Mouse (Mus musculus): ENCODE results near the gene D10Wsu102e. TPM values are rescaled to one million over a fixed set of nuclear protein-coding genes. Genes with fewer than 3 reads are reported as not detected.
"Not testable (repeated sequence)": the region's sequence is repeated elsewhere in the genome, so short reads cannot be mapped to it uniquely, and the experiment has no call there.

The D10Wsu102e gene
- total and polyA plus RNA-seq, 2 experiments from 2014 or later = 0.59 to 2.4 TPM

- no peak for TF ChIP-seq CTCF (IDR thresholded peaks at IDR 0.05)
Observed at GRCm38 (mm10) chr10:83343171-83343570, 16.9 kb upstream of the D10Wsu102e start.

GRCm38 (mm10) chr10:83343828-83344685 is 16.0 kb upstream of the D10Wsu102e start:
- Histone ChIP-seq H3K4me3 (ENCODE audit: low read depth, low read length) (no peak overlapping the region), H3K9ac (replicated peaks; ENCODE audit: low read length, poor library complexity, severe bottlenecking) (no peak overlapping the region)

More at GRCm38 (mm10) chr10:83343171-83343570, 16.9 kb upstream of the D10Wsu102e start:
- no peak overlapping the region for H3K27ac ChIP-seq (ENCODE audit: low read depth, low read length)
- H3K4me2 ChIP-seq (ENCODE audit: low read depth, low read length, poor library complexity, severe bottlenecking) = no peak overlapping the region
- DNase-seq (ENCODE audit: low spot score) = no peak
- no peaks in the 10 kb centered on the region for H3K27me3 ChIP-seq (ENCODE audit: insufficient read depth, low read length)
- no peaks in the 10 kb centered on the region for H3K9me3 ChIP-seq (ENCODE audit: low read length)
- H3K4me1 ChIP-seq (ENCODE audit: insufficient read depth, low read length) = no peaks in the 10 kb centered on the region
- H3K9ac ChIP-seq (replicated peaks; ENCODE audit: low read length, poor library complexity, severe bottlenecking) = no peak overlapping the region
- WGBS = 88% methylated on average over 5 of the region's 5 CpGs
- H3K36me3 ChIP-seq (ENCODE audit: insufficient read depth, low read length) = no peaks in the 10 kb centered on the region
- no peak overlapping the region for H3K4me3 ChIP-seq (ENCODE audit: low read depth, low read length)
- no peak for ATAC-seq (ENCODE audit: low FRiP score)

GRCm38 (mm10) chr10:83345693-83346358 is 14.2 kb upstream of the D10Wsu102e start:
- Histone ChIP-seq H3K4me1 (ENCODE audit: insufficient read depth, low read length) (no peaks in the 10 kb centered on the region), H3K27me3 (ENCODE audit: insufficient read depth, low read length) (no peaks in the 10 kb centered on the region), H3K9ac (replicated peaks; ENCODE audit: low read length, poor library complexity, severe bottlenecking) (no peak overlapping the region), H3K4me2 (ENCODE audit: low read depth, low read length, poor library complexity, severe bottlenecking) (no peak overlapping the region), H3K36me3 (ENCODE audit: insufficient read depth, low read length) (no peaks in the 10 kb centered on the region), H3K4me3 (ENCODE audit: low read depth, low read length) (no peak overlapping the region), H3K9me3 (ENCODE audit: low read length) (no peaks in the 10 kb centered on the region), H3K27ac (ENCODE audit: low read depth, low read length) (no peak overlapping the region)
- TF ChIP-seq CTCF (IDR thresholded peaks at IDR 0.05) = no peak
- ATAC-seq (ENCODE audit: low FRiP score) = no peak
- DNase-seq (ENCODE audit: low spot score) = no peak
- 43% methylated on average over 7 of the region's 7 CpGs for WGBS

More at GRCm38 (mm10) chr10:83343828-83344685, 16.0 kb upstream of the D10Wsu102e start:
- DNase-seq (ENCODE audit: low spot score) (no peak), ATAC-seq (ENCODE audit: low FRiP score) (no peak)
- no peak overlapping the region for H3K27ac ChIP-seq (ENCODE audit: low read depth, low read length)
- 35% methylated on average over 2 of the region's 2 CpGs for WGBS
- no peaks in the 10 kb centered on the region for H3K27me3 ChIP-seq (ENCODE audit: insufficient read depth, low read length)
- no peak overlapping the region for H3K4me2 ChIP-seq (ENCODE audit: low read depth, low read length, poor library complexity, severe bottlenecking)
- no peak for TF ChIP-seq CTCF (IDR thresholded peaks at IDR 0.05)
- no peaks in the 10 kb centered on the region for H3K4me1 ChIP-seq (ENCODE audit: insufficient read depth, low read length)
- H3K9me3 ChIP-seq (ENCODE audit: low read length) = no peaks in the 10 kb centered on the region
- H3K36me3 ChIP-seq (ENCODE audit: insufficient read depth, low read length) = no peaks in the 10 kb centered on the region

- Histone ChIP-seq H3K27me3 (ENCODE audit: insufficient read depth, low read length) (no peaks in the 10 kb centered on the region), H3K27ac (ENCODE audit: low read depth, low read length) (no peak overlapping the region), H3K4me3 (ENCODE audit: low read depth, low read length) (no peak overlapping the region), H3K36me3 (ENCODE audit: insufficient read depth, low read length) (no peaks in the 10 kb centered on the region), H3K9me3 (ENCODE audit: low read length) (no peaks in the 10 kb centered on the region), H3K4me2 (ENCODE audit: low read depth, low read length, poor library complexity, severe bottlenecking) (no peak overlapping the region), H3K9ac (replicated peaks; ENCODE audit: low read length, poor library complexity, severe bottlenecking) (no peak overlapping the region), H3K4me1 (ENCODE audit: insufficient read depth, low read length) (no peaks in the 10 kb centered on the region)
- TF ChIP-seq CTCF (IDR thresholded peaks at IDR 0.05) = no peak
- WGBS = 80% methylated on average over 5 of the region's 5 CpGs
- DNase-seq (ENCODE audit: low spot score) (no peak), ATAC-seq (ENCODE audit: low FRiP score) (no peak)
Observed at GRCm38 (mm10) chr10:83346359-83346736, 13.7 kb upstream of the D10Wsu102e start.

GRCm38 (mm10) chr10:83347494-83347893 is 12.5 kb upstream of the D10Wsu102e start:
- 23% methylated on average over 7 of the region's 7 CpGs for WGBS
- H3K27me3 ChIP-seq (ENCODE audit: insufficient read depth, low read length) = no peaks in the 10 kb centered on the region
- DNase-seq (ENCODE audit: low spot score) (no peak), ATAC-seq (ENCODE audit: low FRiP score) (no peak)
- no peak for TF ChIP-seq CTCF (IDR thresholded peaks at IDR 0.05)
- no peak overlapping the region for H3K27ac ChIP-seq (ENCODE audit: low read depth, low read length)
- H3K4me3 ChIP-seq (ENCODE audit: low read depth, low read length) = no peak overlapping the region
- H3K4me2 ChIP-seq (ENCODE audit: low read depth, low read length, poor library complexity, severe bottlenecking) = no peak overlapping the region
- H3K9me3 ChIP-seq (ENCODE audit: low read length) = no peaks in the 10 kb centered on the region
- H3K4me1 ChIP-seq (ENCODE audit: insufficient read depth, low read length) = no peaks in the 10 kb centered on the region
- no peak overlapping the region for H3K9ac ChIP-seq (replicated peaks; ENCODE audit: low read length, poor library complexity, severe bottlenecking)
- H3K36me3 ChIP-seq (ENCODE audit: insufficient read depth, low read length) = no peaks in the 10 kb centered on the region

GRCm38 (mm10) chr10:83350689-83351088 is 9.3 kb upstream of the D10Wsu102e start:
- WGBS = 89% methylated on average over 2 of the region's 2 CpGs
- no peak for DNase-seq (ENCODE audit: low spot score)
- Histone ChIP-seq H3K27ac (ENCODE audit: low read depth, low read length) (no peak overlapping the region), H3K4me2 (ENCODE audit: low read depth, low read length, poor library complexity, severe bottlenecking) (no peak overlapping the region), H3K9me3 (ENCODE audit: low read length) (no peaks in the 10 kb centered on the region), H3K27me3 (ENCODE audit: insufficient read depth, low read length) (no peaks in the 10 kb centered on the region), H3K4me1 (ENCODE audit: insufficient read depth, low read length) (no peaks in the 10 kb centered on the region), H3K4me3 (ENCODE audit: low read depth, low read length) (no peak overlapping the region), H3K9ac (replicated peaks; ENCODE audit: low read length, poor library complexity, severe bottlenecking) (no peak overlapping the region), H3K36me3 (ENCODE audit: insufficient read depth, low read length) (no peaks in the 10 kb centered on the region)
- TF ChIP-seq CTCF (IDR thresholded peaks at IDR 0.05) = no peak
- no peak for ATAC-seq (ENCODE audit: low FRiP score)

- ATAC-seq (ENCODE audit: low FRiP score); H3K36me3 ChIP-seq (ENCODE audit: insufficient read depth, low read length); H3K27ac ChIP-seq (ENCODE audit: low read depth, low read length); H3K4me1 ChIP-seq (ENCODE audit: insufficient read depth, low read length); H3K27me3 ChIP-seq (ENCODE audit: insufficient read depth, low read length); H3K4me2 ChIP-seq (ENCODE audit: low read depth, low read length, poor library complexity, severe bottlenecking); DNase-seq (ENCODE audit: low spot score); H3K9me3 ChIP-seq (ENCODE audit: low read length); H3K9ac ChIP-seq (replicated peaks; ENCODE audit: low read length, poor library complexity, severe bottlenecking); H3K4me3 ChIP-seq (ENCODE audit: low read depth, low read length): not testable (repeated sequence)
- WGBS = 91% methylated on average over 2 of the region's 4 CpGs
Observed at GRCm38 (mm10) chr10:83351779-83352178, 8.2 kb upstream of the D10Wsu102e start.

Data from midbrain, postnatal 0 days (tissue).